Mouse (Mus musculus): Measurements from ENCODE around the gene Hsd17b12.

The Hsd17b12 gene

GRCm38 (mm10) chr2:94066540-94067135 lies 91.1 kb downstream of the Hsd17b12 start:
- no peak for DNase-seq

- no peak for DNase-seq
Measured at GRCm38 (mm10) chr2:94066120-94066519, 91.6 kb downstream of the Hsd17b12 start.

- DNase-seq: no peak
Measured at GRCm38 (mm10) chr2:94062791-94063190, 95.0 kb downstream of the Hsd17b12 start.

- DNase-seq: peak; percentile 26
Measured at GRCm38 (mm10) chr2:94059459-94059858, 98.3 kb downstream of the Hsd17b12 start.

GRCm38 (mm10) chr2:94054813-94055212 lies 103.0 kb downstream of the Hsd17b12 start:
- peak; percentile 64 for DNase-seq

GRCm38 (mm10) chr2:94051952-94052351 lies 105.8 kb downstream of the Hsd17b12 start:
- no peak for DNase-seq

GRCm38 (mm10) chr2:94050901-94051300 lies 106.9 kb downstream of the Hsd17b12 start:
- DNase-seq: no peak

- DNase-seq: no peak
Measured at GRCm38 (mm10) chr2:94049471-94050176, 108.1 kb downstream of the Hsd17b12 start.

GRCm38 (mm10) chr2:94048733-94049470 lies 108.9 kb downstream of the Hsd17b12 start:
- no peak for DNase-seq

- DNase-seq: no peak
Measured at GRCm38 (mm10) chr2:94048271-94048670, 109.5 kb downstream of the Hsd17b12 start.

GRCm38 (mm10) chr2:94045411-94046090 lies 112.2 kb downstream of the Hsd17b12 start:
- DNase-seq: no peak

GRCm38 (mm10) chr2:94044174-94044573 lies 113.6 kb downstream of the Hsd17b12 start:
- no peak for DNase-seq

GRCm38 (mm10) chr2:94043662-94044061 lies 114.1 kb downstream of the Hsd17b12 start:
- DNase-seq: peak; percentile 31

GRCm38 (mm10) chr2:94042461-94042860 lies 115.3 kb downstream of the Hsd17b12 start:
- DNase-seq: no peak

- no peak for DNase-seq
Measured at GRCm38 (mm10) chr2:94040391-94041125, 117.2 kb downstream of the Hsd17b12 start.

- peak; percentile 68 for DNase-seq
Measured at GRCm38 (mm10) chr2:94035428-94036331, 122.1 kb downstream of the Hsd17b12 start.

GRCm38 (mm10) chr2:94030602-94031001 lies 127.2 kb downstream of the Hsd17b12 start:
- DNase-seq: no peak

GRCm38 (mm10) chr2:94024637-94025036 lies 133.1 kb downstream of the Hsd17b12 start:
- no peak for DNase-seq

- peak; percentile 96 for DNase-seq
Measured at GRCm38 (mm10) chr2:94010335-94011291, 147.2 kb downstream of the Hsd17b12 start, which contains the start of gene Alkbh3. Gene Alkbh3 (minus strand): TSS chr2:94010807.

GRCm38 (mm10) chr2:94002331-94002730 lies 155.4 kb downstream of the Hsd17b12 start:
- DNase-seq: peak; percentile 83

All from embryo, embryonic 11 days (tissue).